Mouse (Mus musculus) liver, adult 2 months (tissue): Measurements from ENCODE around the gene Mff. TPM values are rescaled to one million over a fixed set of nuclear protein-coding genes. Genes with fewer than 3 reads are reported as not detected.
A peak's percentile ranks its signal among the peaks of the same experiment; 100 is the strongest.

ENCODE experiments used
- DNase-seq: peaks from one replicate; pipeline ENCODE4 v3.0.0-alpha.2; 2011; ENCODE audit warnings: low read depth, low spot score; ENCODE audit errors: extremely low read depth
- H3K27ac ChIP-seq: fragments of 200-500 bp; replicated peaks from 2 replicates; pipeline ENCODE4 v1.5.1; 2012; ENCODE audit warnings: low read depth, mild to moderate bottlenecking, control low read depth, inconsistent platforms, low read length; ENCODE audit not compliant: insufficient read depth
- H3K27me3 ChIP-seq: fragments of 200-500 bp; 2 replicates; pipeline ENCODE4 v1.6.1; 2012; ENCODE audit warnings: mild to moderate bottlenecking, moderate library complexity, low read length, inconsistent platforms; ENCODE audit not compliant: control insufficient read depth, insufficient read depth
- H3K36me3 ChIP-seq: fragments of 200-500 bp; 2 replicates; pipeline ENCODE4 v1.6.1; 2012; ENCODE audit warnings: low read length, inconsistent platforms; ENCODE audit not compliant: control insufficient read depth, insufficient read depth
- H3K4me1 ChIP-seq: fragments of 200-500 bp; 2 replicates; pipeline ENCODE4 v1.6.1; 2011; ENCODE audit warnings: low read length; ENCODE audit not compliant: control insufficient read depth, insufficient read depth
- H3K4me3 ChIP-seq: fragments of 200-500 bp; 2 replicates; pipeline ENCODE4 v1.5.1; 2011; ENCODE audit warnings: low read depth, mild to moderate bottlenecking, control low read depth, low read length, moderate library complexity; ENCODE audit not compliant: insufficient read depth
- H3K79me2 ChIP-seq: fragments of 200-500 bp; 2 replicates; pipeline ENCODE4 v1.6.1; 2012; ENCODE audit warnings: inconsistent platforms, mild to moderate bottlenecking, low read length, moderate library complexity; ENCODE audit not compliant: control insufficient read depth, insufficient read depth
- H3K9ac ChIP-seq: fragments of 200-500 bp; 2 replicates; pipeline ENCODE4 v1.6.1; 2012; ENCODE audit warnings: low read depth, mild to moderate bottlenecking, control low read depth, inconsistent platforms, low read length
- CTCF ChIP-seq: fragments of 200-500 bp; IDR thresholded peaks from 2 replicates; pipeline ENCODE4 v1.5.1; 2011; ENCODE audit warnings: low read depth, low read length, control low read depth
- POLR2A ChIP-seq: fragments of 200-500 bp; IDR thresholded peaks from 2 replicates; pipeline ENCODE4 v1.6.1; 2011; ENCODE audit warnings: low read length, control low read depth; ENCODE audit not compliant: insufficient read depth; ENCODE audit errors: extremely low read depth
- WGBS: fragments of 180-500 bp; shearing (Covaris S2); methylation state at CpG from one replicate; pipeline ENCODE4 v1.1.7; 2018; 5-methylcytosine and 5-hydroxymethylcytosine counted together
- polyA plus RNA-seq: library from polyadenylated mRNA; depleted of rRNA; stranded (reverse); fragments of >200 nt; gene quantifications from 2 replicates; pipeline ENCODE4 v1.2.3, GENCODE M21; 2012; rRNA removed
- total RNA-seq: library from RNA; depleted of rRNA; stranded (reverse); fragments of >200 nt; gene quantifications from 2 replicates; pipeline ENCODE4 v1.2.3, GENCODE M21; 2014; rRNA removed

The Mff gene
- 55.2 and 58.3 TPM in 2 replicates for total RNA-seq
- 32.4 and 38.1 TPM in 2 replicates for polyA plus RNA-seq

DNA sequence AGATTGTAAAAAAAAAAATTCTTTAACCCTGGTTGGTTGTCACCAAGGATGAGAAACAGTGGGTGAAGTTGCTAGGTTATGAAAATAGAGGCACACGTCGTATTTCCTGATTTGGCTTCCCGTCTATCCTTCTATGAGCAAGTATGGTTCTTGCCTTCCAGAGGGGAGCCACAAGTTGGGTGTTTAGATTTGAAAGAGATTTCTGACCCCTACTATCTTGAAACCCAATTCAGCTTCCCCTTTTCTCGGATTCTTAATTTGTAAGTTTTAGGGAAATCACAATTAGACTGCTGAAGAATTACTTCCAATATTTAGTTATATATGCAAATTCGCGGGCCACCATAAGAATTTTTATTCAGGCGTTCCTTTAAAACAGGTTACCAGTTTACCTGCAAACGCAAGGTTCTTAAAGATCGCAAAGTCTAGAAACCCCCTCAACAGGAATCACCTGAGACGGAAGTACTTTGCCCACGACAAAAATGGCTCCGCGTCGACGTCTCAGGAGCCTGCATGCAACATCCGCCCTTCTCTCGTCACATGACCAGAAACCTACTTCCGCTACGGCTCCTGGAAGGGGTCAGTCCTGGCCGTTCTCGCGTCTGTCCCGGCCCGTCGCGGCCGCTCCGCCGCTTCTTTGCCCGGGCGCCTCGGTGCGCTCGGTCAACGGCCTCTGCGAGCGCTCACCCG, at the start of gene Mff:
Gene Mff (plus strand): TSS at position 552 of the 687 bp plus-strand sequence.
- Histone ChIP-seq H3K9ac (peak within 1 kb of the TSS; percentile 94), H3K27me3 (no peaks in the 10 kb centered on the region), H3K79me2 (peaks cover 6% of the 10 kb centered on the region; the same call in 1 of the 2 replicates), H3K36me3 (peaks cover 17% of the 10 kb centered on the region), H3K27ac (peak within 1 kb of the TSS; percentile 97), H3K4me3 (peak within 1 kb of the TSS; percentile 86), H3K4me1 (peaks cover 3% of the 10 kb centered on the region; the same call in 1 of the 2 replicates)
- peak; percentile 93 for DNase-seq
- TF ChIP-seq CTCF: no peak
- peak; percentile 33; the same call in 1 of the 2 replicates for TF ChIP-seq POLR2A
- 8% methylated on average over 38 of the region's 38 CpGs for WGBS

DNA sequence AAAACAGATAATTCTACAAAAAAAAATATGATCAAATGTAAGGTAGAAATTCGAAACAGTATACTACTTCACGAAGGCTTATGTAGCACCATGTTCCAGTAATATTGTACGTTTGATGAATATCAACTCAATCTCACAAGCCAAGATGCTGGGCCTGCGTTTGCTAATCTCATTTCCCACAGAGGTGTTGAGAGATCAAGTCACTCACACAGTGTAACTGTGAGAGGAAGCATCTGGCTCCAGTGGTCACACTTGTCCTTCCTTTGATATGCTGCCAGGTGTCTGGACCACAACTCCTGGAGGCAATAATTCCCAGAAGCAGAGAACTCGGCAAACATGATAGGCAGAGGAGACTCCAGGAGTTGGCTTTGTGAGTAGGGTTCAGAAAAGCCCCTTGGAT, 38.4 kb upstream of the Mff start:
- Histone ChIP-seq H3K9ac (no peak overlapping the region), H3K4me3 (no peak overlapping the region), H3K79me2 (no peaks in the 10 kb centered on the region), H3K27ac (no peak overlapping the region), H3K4me1 (no peaks in the 10 kb centered on the region), H3K36me3 (no peaks in the 10 kb centered on the region), H3K27me3 (no peaks in the 10 kb centered on the region)
- DNase-seq: no peak
- TF ChIP-seq POLR2A (no peak), CTCF (no peak)
- WGBS: 81% methylated on average over 5 of the region's 5 CpGs

DNA sequence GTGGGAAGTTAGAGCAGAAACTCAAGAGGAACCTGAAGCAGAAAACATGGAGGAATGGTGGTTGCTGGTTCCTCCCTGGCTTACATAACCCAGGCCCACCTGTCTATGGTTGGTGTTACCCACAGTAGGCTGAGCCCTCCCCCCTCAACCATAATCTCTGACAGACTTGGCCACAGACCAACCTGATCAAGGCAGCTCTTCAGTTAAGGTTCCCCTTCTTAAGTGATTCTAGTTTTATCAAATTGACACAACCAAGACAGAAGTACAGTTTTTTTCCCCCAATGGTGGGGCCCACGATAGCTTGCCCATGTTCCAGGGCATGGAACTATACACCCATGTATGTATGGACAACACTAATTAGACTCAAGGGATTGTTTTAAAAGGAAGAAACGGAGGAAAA, 37.8 kb upstream of the Mff start:
- 73% methylated on average over 2 of the region's 2 CpGs for WGBS
- Histone ChIP-seq H3K9ac (no peak overlapping the region), H3K27ac (no peak overlapping the region), H3K79me2 (no peaks in the 10 kb centered on the region), H3K27me3 (no peaks in the 10 kb centered on the region), H3K36me3 (no peaks in the 10 kb centered on the region), H3K4me3 (no peak overlapping the region), H3K4me1 (no peaks in the 10 kb centered on the region)
- DNase-seq: no peak
- TF ChIP-seq CTCF: no peak
- TF ChIP-seq POLR2A: no peak

DNA sequence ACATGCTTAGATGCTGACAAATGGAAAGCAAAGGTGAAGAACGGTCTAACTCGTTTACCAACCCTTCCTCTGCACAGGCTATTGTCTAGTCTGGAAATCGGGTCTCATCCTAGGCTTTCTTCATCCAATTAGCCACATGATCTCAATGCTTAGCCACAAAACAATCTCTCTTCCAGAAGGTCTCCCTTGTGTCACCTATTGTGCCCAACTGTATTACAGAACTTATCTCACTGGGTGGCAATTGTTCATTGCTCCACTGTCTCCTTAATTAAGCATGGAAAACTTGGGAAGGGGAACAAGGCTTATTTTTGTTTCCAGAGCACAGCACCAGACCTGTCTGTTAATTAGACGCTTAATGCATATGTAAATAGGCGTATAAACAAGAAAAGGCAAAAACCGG, 36.8 kb upstream of the Mff start:
- no peak overlapping the region for H3K9ac ChIP-seq
- no peaks in the 10 kb centered on the region for H3K79me2 ChIP-seq
- no peak overlapping the region for H3K4me3 ChIP-seq
- H3K27me3 ChIP-seq: no peaks in the 10 kb centered on the region
- WGBS: 85% methylated on average over 6 of the region's 6 CpGs
- TF ChIP-seq CTCF (no peak), POLR2A (no peak)
- H3K36me3 ChIP-seq: no peaks in the 10 kb centered on the region
- no peak for DNase-seq
- H3K27ac ChIP-seq: no peak overlapping the region
- H3K4me1 ChIP-seq: no peaks in the 10 kb centered on the region

- WGBS: 69% methylated on average over 3 of the region's 3 CpGs
- no peak overlapping the region for H3K27ac ChIP-seq
- no peaks in the 10 kb centered on the region for H3K79me2 ChIP-seq
- H3K36me3 ChIP-seq: no peaks in the 10 kb centered on the region
- H3K9ac ChIP-seq: no peak overlapping the region
- H3K27me3 ChIP-seq: no peaks in the 10 kb centered on the region
- TF ChIP-seq CTCF (no peak), POLR2A (no peak)
- no peak for DNase-seq
- no peak overlapping the region for H3K4me3 ChIP-seq
- H3K4me1 ChIP-seq: no peaks in the 10 kb centered on the region
Observed at GRCm38 (mm10) chr1:82695915-82696314, 28.8 kb upstream of the Mff start.

DNA sequence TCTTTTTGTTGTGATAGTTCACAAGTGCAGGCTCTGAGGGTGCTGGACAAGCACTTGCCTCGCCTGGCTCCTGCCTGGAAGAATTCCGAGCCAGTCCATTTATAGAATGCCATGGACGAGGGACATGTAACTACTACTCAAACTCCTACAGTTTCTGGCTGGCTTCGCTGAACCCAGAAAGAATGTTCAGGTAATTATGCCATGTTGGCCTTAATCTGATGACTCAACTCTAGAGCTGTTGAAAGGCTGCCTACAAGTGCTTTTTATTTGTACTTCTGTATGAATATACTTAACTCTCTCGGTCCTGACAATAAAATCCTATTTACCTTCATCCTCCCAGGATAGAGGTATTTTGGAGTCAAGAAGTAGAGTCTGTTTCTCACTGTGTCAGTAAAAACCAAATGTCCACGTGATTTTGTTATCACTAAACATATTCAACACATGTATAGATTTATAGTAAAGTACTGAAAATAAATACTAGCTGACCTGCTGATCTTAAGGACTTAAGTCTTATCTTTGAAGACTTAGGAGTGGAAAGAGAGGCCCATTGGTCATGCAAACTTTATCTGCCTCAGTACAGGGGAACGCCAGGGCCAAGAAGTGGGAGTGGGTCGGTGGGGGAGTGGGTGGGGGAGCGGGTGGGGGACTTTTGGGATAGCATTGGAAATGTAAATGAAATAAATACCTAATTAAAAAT, 6.7 kb upstream of the Mff start:
- 80% methylated on average over 9 of the region's 9 CpGs for WGBS
- TF ChIP-seq POLR2A: no peak
- Histone ChIP-seq H3K79me2 (no peaks in the 10 kb centered on the region), H3K27me3 (no peaks in the 10 kb centered on the region), H3K9ac (no peak overlapping the region), H3K36me3 (no peaks in the 10 kb centered on the region), H3K4me3 (no peak overlapping the region), H3K27ac (no peak overlapping the region), H3K4me1 (no peaks in the 10 kb centered on the region)
- no peak for DNase-seq
